Mouse (Mus musculus): ENCODE results near the gene Phf3.
"Not testable (repeated sequence)": the region's sequence is repeated elsewhere in the genome, so short reads cannot be mapped to it uniquely, and the experiment has no call there.

Gene Phf3

GRCm38 (mm10) chr1:30873541-30874260 lies at the start of gene Phf3:
TSS of gene Phf3 (minus strand) at chr1:30873921.
- peak; percentile 86 to 89 for DNase-seq (ENCODE audit: low spot score in 2 of 2)

- no peak for DNase-seq (ENCODE audit: low spot score in 2 of 2)
Measured at GRCm38 (mm10) chr1:30922237-30922636, 48.5 kb upstream of the Phf3 start.

GRCm38 (mm10) chr1:30921252-30921651 lies 47.5 kb upstream of the Phf3 start:
- DNase-seq (ENCODE audit: low spot score in 2 of 2): no peak

DNA sequence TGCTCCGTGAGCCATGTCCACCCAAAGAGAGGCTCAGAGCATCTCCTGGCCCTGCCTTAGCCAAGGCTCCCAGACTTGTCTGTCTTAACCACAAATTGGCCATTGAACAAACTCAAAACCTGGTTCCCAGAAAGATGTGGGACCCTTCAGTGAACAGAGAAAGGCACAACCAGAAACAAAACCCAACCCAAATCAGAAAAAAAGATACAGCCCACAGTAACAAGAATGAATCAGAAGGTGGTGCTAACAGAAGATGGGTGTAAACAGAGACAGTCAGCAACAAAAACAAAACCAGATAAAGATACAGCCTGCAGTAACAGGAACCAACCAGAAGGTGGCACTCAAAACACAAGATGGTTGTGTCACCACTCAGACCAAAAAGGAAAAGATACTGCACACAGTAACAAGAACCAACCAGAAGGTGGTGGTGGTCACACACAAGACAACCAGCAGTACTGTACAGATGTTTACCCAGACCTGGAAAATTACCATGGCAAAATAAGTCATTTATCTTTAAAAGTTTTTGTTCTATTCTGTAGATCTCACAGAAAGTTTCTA lies 47.0 kb upstream of the Phf3 start:
- no peak for DNase-seq (ENCODE audit: low spot score in 2 of 2)

- no peak for DNase-seq (ENCODE audit: low spot score in 2 of 2)
Measured at GRCm38 (mm10) chr1:30910172-30910571, 36.5 kb upstream of the Phf3 start.

DNA sequence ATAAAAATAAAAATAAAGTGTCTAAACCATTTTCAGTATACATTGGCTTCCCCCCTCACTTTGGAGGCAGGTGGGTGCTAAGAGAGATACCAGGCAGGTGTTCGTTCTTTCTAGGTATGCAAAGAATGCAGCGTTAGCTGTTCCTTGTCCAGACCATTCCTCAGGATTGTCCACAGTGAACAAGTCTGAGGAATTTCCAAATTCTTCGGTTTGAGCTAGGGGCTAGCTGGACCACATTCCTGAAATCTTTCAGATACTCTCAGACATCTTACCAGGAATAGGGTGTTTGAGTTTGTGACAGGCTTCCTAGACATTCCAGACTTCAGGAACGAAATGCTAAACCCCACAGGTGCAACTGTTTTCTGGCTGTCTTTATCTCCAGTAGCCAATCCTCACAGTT lies 35.1 kb upstream of the Phf3 start:
- no peak for DNase-seq (ENCODE audit: low spot score in 2 of 2)

DNA sequence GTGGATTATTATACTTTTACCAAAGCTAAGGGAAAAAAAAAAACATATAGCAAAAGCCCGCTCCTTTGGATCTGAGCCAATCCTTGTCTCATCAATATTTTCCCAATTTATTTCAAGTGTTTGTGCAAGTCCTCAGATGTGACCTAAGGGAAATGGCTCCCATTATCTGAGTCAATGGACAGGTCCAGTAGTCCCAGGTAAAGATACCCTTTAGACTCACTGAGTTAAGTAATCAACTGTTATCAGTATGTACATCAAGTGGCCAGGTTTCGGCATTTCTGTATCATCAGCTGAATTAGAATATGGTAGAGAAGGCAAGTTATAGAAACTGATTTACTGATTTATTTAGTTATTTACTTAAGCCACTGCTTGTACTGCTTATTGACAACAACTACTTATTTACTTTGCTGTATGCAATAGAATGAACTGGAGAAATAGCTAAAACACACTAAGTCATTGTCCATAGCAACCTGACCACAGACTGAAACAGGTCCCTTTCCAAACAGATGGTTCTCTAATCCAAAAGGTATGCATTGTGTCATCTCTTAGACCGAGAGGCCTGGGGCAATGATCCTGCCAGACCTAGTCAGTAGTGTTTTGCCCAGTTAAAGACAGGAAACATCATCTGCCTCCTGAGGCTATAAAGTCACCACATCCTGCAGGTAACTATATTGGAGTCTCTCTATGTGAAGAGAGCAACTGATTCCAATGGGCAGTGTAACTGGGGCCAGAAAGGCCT lies 29.9 kb upstream of the Phf3 start:
- no peak for DNase-seq (ENCODE audit: low spot score in 2 of 2)

- DNase-seq (ENCODE audit: low spot score in 2 of 2): no peak
Measured at GRCm38 (mm10) chr1:30898691-30899090, 25.0 kb upstream of the Phf3 start.

DNA sequence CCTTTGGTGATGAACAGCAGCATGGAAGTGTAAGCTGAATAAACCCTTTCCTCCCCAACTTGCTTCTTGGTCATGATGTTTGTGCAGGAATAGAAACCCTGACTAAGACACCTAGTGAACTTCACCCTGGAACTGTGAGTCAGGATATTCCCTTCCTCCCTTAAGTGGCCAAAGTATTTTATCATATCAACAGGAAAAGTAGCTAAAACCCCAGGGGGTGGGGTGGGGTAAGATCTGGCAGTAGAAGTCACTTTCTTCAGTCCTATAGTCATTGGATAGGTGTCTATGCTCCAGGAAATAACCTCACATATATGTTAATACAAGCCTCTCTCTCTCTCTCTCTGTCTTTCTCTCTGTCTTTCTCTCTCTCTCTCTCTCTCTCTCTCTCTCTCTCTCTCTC lies 21.6 kb upstream of the Phf3 start:
- not testable (repeated sequence) for DNase-seq (ENCODE audit: low spot score in 2 of 2)

- DNase-seq (ENCODE audit: low spot score in 2 of 2): not testable (repeated sequence)
Measured at GRCm38 (mm10) chr1:30883806-30884205, 10.1 kb upstream of the Phf3 start.

- DNase-seq (ENCODE audit: low spot score in 2 of 2): no peak
Measured at GRCm38 (mm10) chr1:30875746-30876145, 2.0 kb upstream of the Phf3 start.

DNA sequence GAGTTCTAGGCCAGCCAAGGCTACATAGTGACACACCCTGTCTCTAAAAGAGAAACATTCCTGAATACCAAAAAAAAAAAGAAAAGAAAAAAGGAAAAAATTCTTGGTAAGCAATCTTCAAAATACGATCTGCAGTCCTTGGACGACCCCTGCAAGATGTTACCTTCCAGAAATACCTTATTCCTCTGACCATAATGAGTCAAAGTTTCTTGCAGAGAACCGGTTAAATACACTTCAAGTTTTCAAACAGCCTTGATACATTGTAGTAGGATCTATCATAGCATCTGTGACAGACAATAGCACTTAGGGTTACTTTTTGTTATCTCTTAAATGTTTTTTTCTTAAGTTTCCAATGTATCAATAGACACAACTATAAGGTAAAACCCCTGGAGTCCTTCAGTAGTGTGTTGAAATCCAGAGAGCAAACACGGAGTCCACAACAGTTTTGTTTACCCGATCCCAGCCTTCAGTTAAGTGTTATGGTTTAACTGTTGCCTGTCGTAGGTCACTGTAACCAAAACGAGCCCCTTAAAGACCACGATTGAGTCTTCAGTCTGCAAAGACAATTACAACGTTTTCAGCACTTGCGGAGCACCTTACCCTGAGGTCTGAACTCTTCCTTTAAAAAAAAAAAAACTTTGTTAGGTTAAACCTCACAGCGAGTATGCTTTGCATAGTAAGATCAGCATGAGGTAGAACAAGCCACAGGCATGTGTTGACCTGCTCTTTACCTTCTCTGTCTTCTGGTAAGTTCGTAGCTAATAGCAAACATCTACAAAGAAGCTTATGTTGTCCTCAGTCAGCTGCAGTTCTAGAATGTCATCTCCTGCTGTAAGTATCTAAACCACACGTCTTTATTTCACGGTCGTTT lies 775 bp upstream of the Phf3 start:
- no peak for DNase-seq (ENCODE audit: low spot score in 2 of 2)

- DNase-seq (ENCODE audit: low spot score in 2 of 2): peak in 1 of 2 experiments; percentile 44
Measured at GRCm38 (mm10) chr1:30872836-30873540, 733 bp downstream of the Phf3 start.

GRCm38 (mm10) chr1:30867786-30868185 lies 5.9 kb downstream of the Phf3 start:
- no peak for DNase-seq (ENCODE audit: low spot score in 2 of 2)

GRCm38 (mm10) chr1:30852518-30852917 lies 21.2 kb downstream of the Phf3 start:
- no peak for DNase-seq (ENCODE audit: low spot score in 2 of 2)

DNA sequence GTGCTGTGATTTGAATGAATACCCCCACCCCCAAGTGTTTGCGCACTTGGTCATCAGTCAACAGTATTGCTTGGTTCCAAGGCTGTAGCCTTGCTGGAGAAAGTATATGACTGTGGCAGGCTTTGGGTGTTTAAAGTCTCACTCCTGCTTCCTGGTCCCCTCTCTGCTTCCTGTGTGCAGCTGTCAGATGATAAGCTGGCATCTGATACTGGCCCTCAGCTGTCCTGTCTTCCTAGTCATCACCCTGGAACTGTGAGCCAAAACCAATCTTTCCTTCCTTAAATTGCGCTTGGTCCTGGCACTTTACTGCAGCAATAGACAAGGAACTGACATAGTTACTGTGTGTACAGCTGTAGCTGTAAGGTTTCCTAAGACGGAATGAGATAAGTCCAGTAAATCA lies 21.8 kb downstream of the Phf3 start:
- no peak for DNase-seq (ENCODE audit: low spot score in 2 of 2)

DNA sequence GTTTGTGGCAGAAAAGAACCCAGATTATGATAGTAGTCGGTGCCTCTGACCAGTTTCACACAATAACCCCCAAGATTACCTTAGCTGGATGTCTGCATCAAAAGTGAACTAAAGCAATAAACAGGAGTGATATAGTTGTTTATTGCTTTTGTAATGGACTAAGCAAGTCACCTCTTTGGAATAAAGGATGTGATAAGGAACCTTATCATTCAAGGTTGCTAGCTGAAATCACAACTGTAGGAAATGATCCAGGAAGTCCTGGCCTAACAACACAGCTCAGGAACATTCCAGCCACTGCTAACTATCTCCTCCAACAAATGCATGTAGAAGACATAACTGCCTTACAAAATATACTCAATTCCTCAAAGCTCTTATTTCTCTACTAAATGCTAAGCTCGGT lies 22.8 kb downstream of the Phf3 start:
- DNase-seq (ENCODE audit: low spot score in 2 of 2): no peak

DNA sequence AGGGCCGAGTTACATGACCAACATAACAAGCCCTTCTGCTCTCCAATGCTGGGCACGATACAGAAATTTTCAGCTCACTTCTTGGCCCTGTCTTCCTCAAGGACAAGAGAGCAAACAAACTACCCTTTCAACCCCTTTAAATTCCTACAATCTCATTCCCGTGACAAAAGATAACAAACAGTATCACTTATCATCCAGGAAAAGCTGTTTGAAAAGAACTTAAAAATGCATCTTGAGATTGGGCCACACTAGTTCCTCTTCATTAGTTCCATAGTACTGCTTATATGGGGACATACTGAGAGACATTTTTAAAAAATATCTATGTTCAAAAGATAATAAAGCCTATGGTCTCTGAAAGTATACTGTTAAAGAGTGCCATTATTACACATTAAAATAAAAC lies 23.8 kb downstream of the Phf3 start:
- no peak for DNase-seq (ENCODE audit: low spot score in 2 of 2)

GRCm38 (mm10) chr1:30847706-30848105 lies 26.0 kb downstream of the Phf3 start:
- no peak for DNase-seq (ENCODE audit: low spot score in 2 of 2)

DNA sequence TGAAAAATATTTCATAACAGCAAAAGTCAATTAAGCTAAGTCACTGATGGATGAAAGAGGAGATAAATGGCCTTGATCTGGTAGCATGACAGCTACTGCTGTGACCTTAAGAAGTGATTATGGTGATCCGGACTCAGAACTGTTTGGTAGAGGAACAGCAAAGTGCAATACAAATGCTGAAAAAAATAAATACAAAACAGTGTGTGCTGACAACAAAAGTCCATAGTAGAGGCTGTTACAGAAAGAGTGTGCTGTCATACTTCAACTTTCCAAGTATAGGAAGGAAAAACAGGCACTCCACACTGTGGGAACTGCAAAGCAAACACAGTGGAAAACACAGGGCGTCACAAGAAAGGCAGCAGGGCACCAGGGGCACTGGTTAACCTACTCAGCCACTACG lies 34.1 kb downstream of the Phf3 start:
- DNase-seq (ENCODE audit: low spot score in 2 of 2): no peak

DNA sequence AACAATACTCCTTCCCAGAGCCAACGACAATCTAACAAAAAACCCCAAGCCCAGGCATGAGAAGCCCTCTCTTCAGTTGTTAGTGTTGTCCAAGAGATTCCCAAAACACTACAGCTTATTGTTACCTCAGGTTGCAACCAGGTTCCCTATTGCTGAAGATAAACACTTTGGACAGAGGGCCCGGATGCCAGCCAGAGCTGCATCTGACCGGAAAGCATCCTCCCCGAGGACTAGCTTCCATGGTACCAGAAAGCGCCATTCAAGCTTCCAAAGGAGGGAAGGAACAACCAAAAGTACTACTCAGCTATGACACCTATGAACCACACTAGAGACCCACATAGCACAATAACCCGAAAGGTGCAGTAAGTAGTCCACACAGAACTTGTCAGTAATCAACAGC lies 38.2 kb downstream of the Phf3 start:
- DNase-seq (ENCODE audit: low spot score in 2 of 2): no peak
